Mouse (Mus musculus) small intestine, adult 2 months (tissue): ENCODE data around the gene Kcnb1. TPM values are rescaled to one million over a fixed set of nuclear protein-coding genes. Genes with fewer than 3 reads are reported as not detected.

Source experiments
- H3K27ac ChIP-seq: fragments of 200-500 bp; 2 replicates; pipeline ENCODE4 v1.5.1; 2012; ENCODE audit warnings: low read depth, low read length, control low read depth, inconsistent platforms; ENCODE audit not compliant: insufficient read depth
- H3K27me3 ChIP-seq: fragments of 200-500 bp; 2 replicates; pipeline ENCODE4 v1.6.1; 2012; ENCODE audit warnings: mild to moderate bottlenecking, moderate library complexity, low read length, inconsistent platforms; ENCODE audit not compliant: control insufficient read depth, insufficient read depth
- H3K36me3 ChIP-seq: fragments of 200-500 bp; 2 replicates; pipeline ENCODE4 v1.6.1; 2012; ENCODE audit warnings: mild to moderate bottlenecking, low read length, control low read depth, inconsistent platforms; ENCODE audit not compliant: control insufficient read depth, insufficient read depth
- H3K4me1 ChIP-seq: fragments of 200-500 bp; 2 replicates; pipeline ENCODE4 v1.6.1; 2012; ENCODE audit warnings: low read length, inconsistent platforms, mixed read lengths; ENCODE audit not compliant: control insufficient read depth, insufficient read depth, insufficient read length
- H3K4me3 ChIP-seq: fragments of 200-500 bp; 2 replicates; pipeline ENCODE4 v1.5.1; 2012; ENCODE audit warnings: low read depth, mild to moderate bottlenecking, control low read depth, inconsistent platforms, low read length, moderate library complexity
- CTCF ChIP-seq: fragments of 200-500 bp; IDR thresholded peaks from 2 replicates; pipeline ENCODE4 v1.5.1; 2012; ENCODE audit warnings: low read depth, mild to moderate bottlenecking, control low read depth, inconsistent platforms, low read length, moderate library complexity, mixed read lengths; ENCODE audit not compliant: insufficient replicate concordance, insufficient read length; ENCODE audit errors: extremely low read depth
- POLR2A ChIP-seq: fragments of 200-500 bp; IDR thresholded peaks from 2 replicates; pipeline ENCODE4 v1.6.1; 2012; ENCODE audit warnings: low read depth, mild to moderate bottlenecking, control low read depth, inconsistent platforms, low read length, moderate library complexity
- WGBS: fragments of 180-500 bp; shearing (Covaris S2); methylation state at CpG from one replicate; pipeline ENCODE4 v1.1.7; 2018; 5-methylcytosine and 5-hydroxymethylcytosine counted together
- polyA plus RNA-seq: library from polyadenylated mRNA; depleted of rRNA; stranded (reverse); fragments of >200 nt; gene quantifications from 2 replicates; pipeline ENCODE4 v1.2.3, GENCODE M21; 2012

Kcnb1 gene
- polyA plus RNA-seq, 1 experiment: 2.7 TPM

DNA sequence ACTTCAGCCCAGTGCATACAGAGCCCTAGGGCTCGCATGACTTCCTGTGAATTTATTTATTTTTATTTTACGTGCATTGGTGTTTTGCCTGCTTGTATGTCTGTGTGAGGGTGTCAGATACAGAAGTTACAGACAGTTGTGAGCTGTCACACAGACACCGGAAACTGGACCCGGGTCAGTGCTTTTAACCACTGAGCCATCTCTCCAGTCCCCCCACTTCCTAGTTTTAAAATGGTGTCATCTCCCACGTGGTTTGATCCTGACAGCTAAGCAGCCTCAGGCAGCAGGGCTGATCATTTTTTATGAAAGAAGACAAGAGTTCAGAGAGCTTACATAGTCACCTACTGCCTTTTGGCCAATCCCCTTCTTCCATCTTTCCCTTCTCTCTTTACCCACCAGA is 44.1 kb downstream of the Kcnb1 start:
- no peak overlapping the region for H3K4me3 ChIP-seq
- TF ChIP-seq POLR2A: no peak
- TF ChIP-seq CTCF: no peak
- no peaks in the 10 kb centered on the region for H3K36me3 ChIP-seq
- peaks cover 16% of the 10 kb centered on the region for H3K4me1 ChIP-seq
- no peak overlapping the region for H3K27ac ChIP-seq
- H3K27me3 ChIP-seq: peaks cover 5% of the 10 kb centered on the region; the same call in 1 of the 2 replicates
- 52% methylated on average over 5 of the region's 5 CpGs for WGBS

DNA sequence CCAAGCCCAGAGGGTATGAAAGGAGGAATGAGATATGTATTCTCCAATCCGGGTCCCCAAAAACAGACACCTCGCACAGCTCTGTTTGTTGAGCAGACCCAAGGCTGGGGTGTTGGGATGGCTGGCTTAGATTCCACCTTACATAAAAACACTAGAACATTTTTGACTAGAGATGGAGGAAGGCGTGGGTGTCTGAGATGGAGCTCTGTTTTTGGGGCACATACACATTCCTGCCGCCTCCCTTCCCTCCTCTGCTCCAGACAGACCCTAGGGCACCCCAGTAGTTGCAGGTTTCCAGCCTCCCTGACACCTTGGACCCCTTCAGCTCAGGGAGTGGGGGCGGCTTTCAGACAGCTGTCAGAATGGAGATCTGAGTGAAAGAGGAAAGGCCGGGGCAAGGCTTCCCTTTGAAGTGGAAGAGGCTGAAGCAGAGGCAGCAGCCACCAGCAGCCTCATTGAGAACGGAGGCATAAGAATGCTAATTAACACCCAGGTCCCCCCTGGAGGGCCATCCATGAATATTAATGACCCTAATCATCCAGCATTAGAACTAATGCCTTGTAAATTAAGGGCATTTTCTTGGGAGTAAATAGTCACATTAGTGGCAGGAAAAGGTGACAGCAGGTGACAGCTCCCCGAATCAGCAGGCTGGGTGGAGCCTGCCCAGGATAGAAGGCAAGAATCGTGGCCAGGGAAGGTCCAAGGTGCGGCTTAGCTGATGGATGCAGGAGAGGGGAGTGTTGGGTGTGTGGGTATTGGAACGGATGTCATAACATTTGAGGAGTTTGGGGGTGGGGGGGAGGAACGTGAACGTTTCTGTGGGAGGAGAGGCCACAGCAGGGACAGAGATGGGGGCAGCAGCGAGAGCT is 45.3 kb downstream of the Kcnb1 start:
- Histone ChIP-seq H3K4me1 (peaks cover 16% of the 10 kb centered on the region), H3K27ac (no peak overlapping the region), H3K36me3 (no peaks in the 10 kb centered on the region), H3K4me3 (no peak overlapping the region), H3K27me3 (peaks cover 5% of the 10 kb centered on the region; the same call in 1 of the 2 replicates)
- no peak for TF ChIP-seq POLR2A
- no peak for TF ChIP-seq CTCF
- WGBS: 23% methylated on average over 14 of the region's 14 CpGs

DNA sequence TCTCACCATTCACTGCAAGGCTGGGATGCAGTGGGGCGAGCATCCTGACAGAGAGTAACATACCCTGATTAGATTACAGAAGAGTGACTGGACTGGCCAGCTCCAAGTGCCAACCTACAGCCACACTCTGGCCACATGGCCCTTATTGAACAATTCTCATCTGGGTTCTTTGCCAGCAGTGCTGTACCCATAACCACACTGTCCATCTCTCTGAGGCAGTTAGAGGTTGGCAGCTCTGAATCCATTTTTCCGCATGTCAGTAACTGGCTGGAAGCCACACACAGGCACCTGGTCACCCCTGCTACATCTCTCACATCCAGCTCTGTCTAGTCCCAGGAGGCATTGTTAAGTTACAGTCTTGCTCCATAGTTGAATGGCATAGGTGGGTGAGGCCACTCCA is 46.0 kb downstream of the Kcnb1 start:
- peaks cover 16% of the 10 kb centered on the region for H3K4me1 ChIP-seq
- no peak for TF ChIP-seq POLR2A
- TF ChIP-seq CTCF: no peak
- H3K27me3 ChIP-seq: peaks cover 5% of the 10 kb centered on the region; the same call in 1 of the 2 replicates
- 63% methylated on average over 2 of the region's 2 CpGs for WGBS
- H3K27ac ChIP-seq: no peak overlapping the region
- H3K4me3 ChIP-seq: no peak overlapping the region
- H3K36me3 ChIP-seq: no peaks in the 10 kb centered on the region

DNA sequence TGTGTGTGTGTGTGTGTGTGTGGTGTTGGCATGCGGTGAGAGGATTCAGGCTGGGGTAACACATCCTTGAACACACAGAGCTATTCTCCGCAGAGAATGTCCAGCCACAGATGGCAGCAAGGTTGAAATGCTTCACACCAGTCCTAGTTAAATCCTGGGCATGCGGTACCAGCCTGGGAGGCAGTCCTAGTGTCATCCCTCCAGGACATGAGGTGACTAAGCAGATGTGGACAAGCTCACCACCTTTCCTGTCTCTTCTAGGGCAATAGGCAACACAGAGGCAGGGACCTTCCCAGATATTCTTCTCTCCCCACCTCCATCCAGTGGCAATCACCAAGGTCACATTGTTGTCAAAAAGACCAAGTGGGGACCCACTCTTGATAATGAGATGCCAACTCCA is 47.7 kb downstream of the Kcnb1 start:
- H3K36me3 ChIP-seq: no peaks in the 10 kb centered on the region
- TF ChIP-seq POLR2A: no peak
- TF ChIP-seq CTCF: no peak
- H3K27ac ChIP-seq: no peak overlapping the region
- no peak overlapping the region for H3K4me3 ChIP-seq
- peaks cover 11% of the 10 kb centered on the region for H3K4me1 ChIP-seq
- peaks cover 5% of the 10 kb centered on the region; the same call in 1 of the 2 replicates for H3K27me3 ChIP-seq
- 87% methylated on average over 3 of the region's 3 CpGs for WGBS

DNA sequence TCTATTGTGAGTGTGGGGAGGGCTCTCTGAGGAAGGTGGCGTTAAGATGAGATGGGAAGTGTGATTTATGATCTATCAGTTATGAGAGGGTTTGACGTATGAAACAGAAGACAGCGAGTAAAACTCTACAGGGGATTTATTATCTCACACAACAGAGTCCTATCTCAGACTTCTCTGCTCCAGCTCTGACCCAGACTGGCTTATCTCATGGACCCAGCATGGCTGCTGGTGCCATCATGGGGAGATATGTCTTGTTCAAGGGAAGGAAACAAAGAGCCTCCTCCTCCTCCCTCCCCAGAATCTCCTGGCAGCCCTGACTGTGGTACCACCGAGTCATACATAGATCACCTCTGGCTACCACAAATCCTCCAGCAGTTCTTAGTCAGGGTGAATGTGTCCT is 48.1 kb downstream of the Kcnb1 start:
- no peak for TF ChIP-seq POLR2A
- peaks cover 9% of the 10 kb centered on the region for H3K4me1 ChIP-seq
- H3K27ac ChIP-seq: no peak overlapping the region
- H3K36me3 ChIP-seq: no peaks in the 10 kb centered on the region
- peaks cover 5% of the 10 kb centered on the region; the same call in 1 of the 2 replicates for H3K27me3 ChIP-seq
- H3K4me3 ChIP-seq: no peak overlapping the region
- 57% methylated on average over 4 of the region's 4 CpGs for WGBS

DNA sequence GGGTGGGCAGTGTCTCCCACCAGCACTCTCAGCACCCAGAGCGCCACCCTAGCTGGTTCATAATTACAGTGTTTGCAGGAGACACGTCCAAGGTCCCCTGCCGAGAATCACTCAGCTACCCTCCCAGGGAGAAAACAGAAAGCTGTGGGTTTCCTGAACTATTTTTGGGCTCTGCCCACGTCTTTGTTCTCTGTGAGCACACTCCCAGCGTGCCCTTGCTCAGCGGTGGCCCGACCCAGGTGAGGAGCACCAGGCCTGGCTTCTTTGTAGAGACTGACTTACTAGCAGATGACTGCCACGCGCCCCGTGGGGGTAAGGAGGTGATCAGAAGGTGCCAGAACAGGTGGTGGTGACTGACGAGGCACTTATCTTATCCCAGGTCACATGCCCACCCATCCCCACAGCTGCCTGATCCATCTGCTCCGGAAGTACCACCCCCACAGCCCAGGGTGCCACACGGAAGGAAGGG is 50.1 kb downstream of the Kcnb1 start:
- 45% methylated on average over 13 of the region's 13 CpGs for WGBS
- TF ChIP-seq CTCF (no peak), POLR2A (no peak)
- H3K27ac ChIP-seq: no peak overlapping the region; the same call in 1 of the 2 replicates
- H3K36me3 ChIP-seq: no peaks in the 10 kb centered on the region
- H3K4me1 ChIP-seq: peaks cover under 1% of the 10 kb centered on the region; the same call in 1 of the 2 replicates
- no peak overlapping the region for H3K4me3 ChIP-seq
- no peaks in the 10 kb centered on the region; the same call in 1 of the 2 replicates for H3K27me3 ChIP-seq

DNA sequence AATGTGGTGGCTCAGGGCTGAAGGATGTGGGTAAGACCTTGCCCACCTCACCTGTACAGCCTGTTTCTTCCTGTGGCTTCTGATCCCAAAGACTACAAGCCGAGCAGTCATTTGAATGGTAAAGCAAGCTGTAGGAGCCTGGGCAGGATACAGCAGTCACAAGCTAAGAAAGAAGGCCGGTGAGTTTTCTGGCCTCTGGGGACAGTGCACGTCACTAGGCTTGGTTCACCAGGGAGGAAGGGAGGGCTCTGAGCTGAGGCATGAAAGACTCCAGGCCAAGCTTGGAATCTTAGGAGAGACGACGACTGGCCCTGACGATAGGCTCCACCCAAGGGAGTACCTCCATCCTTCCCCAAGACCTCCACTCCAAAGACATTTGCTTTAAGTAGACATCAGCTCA is 51.3 kb downstream of the Kcnb1 start:
- 58% methylated on average over 6 of the region's 6 CpGs for WGBS
- no peaks in the 10 kb centered on the region for H3K36me3 ChIP-seq
- H3K4me3 ChIP-seq: no peak overlapping the region
- no peaks in the 10 kb centered on the region; the same call in 1 of the 2 replicates for H3K4me1 ChIP-seq
- no peaks in the 10 kb centered on the region for H3K27me3 ChIP-seq
- no peak overlapping the region for H3K27ac ChIP-seq
- TF ChIP-seq CTCF: no peak
